Mouse (Mus musculus) stomach, embryonic 14.5 days (tissue): ENCODE results near the gene Plekhj1. TPM values are rescaled to one million over a fixed set of nuclear protein-coding genes. Genes with fewer than 3 reads are reported as not detected.

Experiments
- ATAC-seq: fragments of 200-750 bp; cut with Nextera tagmentation; 2 replicates; pipeline ENCODE4 v1.8.0; 2017; ENCODE audit warnings: low read depth, moderate TSS enrichment; ENCODE audit not compliant: insufficient number of reproducible peaks, insufficient read depth, low FRiP score
- H3K27ac ChIP-seq: fragments of 300-500 bp; sonication (generic); 2 replicates; pipeline ENCODE4 v1.5.1; 2014; ENCODE audit warnings: mild to moderate bottlenecking, low read length, moderate library complexity, mixed read lengths
- H3K27me3 ChIP-seq: fragments of 300-500 bp; sonication (generic); 2 replicates; pipeline ENCODE4 v1.6.1; 2014; ENCODE audit warnings: low read length, control low read depth, mixed read lengths; ENCODE audit not compliant: control insufficient read depth, insufficient read depth
- H3K36me3 ChIP-seq: fragments of 300-500 bp; sonication (generic); 2 replicates; pipeline ENCODE4 v1.6.1; 2014; ENCODE audit warnings: mild to moderate bottlenecking, control low read depth, low read length, moderate library complexity, mixed read lengths; ENCODE audit not compliant: control insufficient read depth, insufficient read depth
- H3K4me1 ChIP-seq: fragments of 300-500 bp; sonication (generic); 2 replicates; pipeline ENCODE4 v1.6.1; 2014; ENCODE audit warnings: low read length, control low read depth, mixed read lengths; ENCODE audit not compliant: control insufficient read depth, insufficient read depth
- H3K4me2 ChIP-seq: fragments of 300-500 bp; sonication (generic); replicated peaks from 2 replicates; pipeline ENCODE4 v1.6.1; 2014; ENCODE audit warnings: low read depth, low read length, control low read depth
- H3K4me3 ChIP-seq: fragments of 300-500 bp; sonication (generic); 2 replicates; pipeline ENCODE4 v1.5.1; 2014; ENCODE audit warnings: low read depth, low read length, control low read depth
- H3K9ac ChIP-seq: fragments of 300-500 bp; sonication (generic); replicated peaks from 2 replicates; pipeline ENCODE4 v1.6.1; 2014; ENCODE audit warnings: low read depth, mild to moderate bottlenecking, control low read depth, low read length, moderate library complexity, mixed read lengths
- H3K9me3 ChIP-seq: fragments of 300-500 bp; sonication (generic); 2 replicates; pipeline ENCODE4 v1.6.1; 2016; ENCODE audit warnings: low read depth, low read length, control low read depth; ENCODE audit not compliant: control insufficient read depth
- WGBS: fragments of 180-500 bp; shearing (Covaris S2); extraction: QIAGEN DNeasy Blood & Tissue Kit; methylation state at CpG from one replicate; pipeline ENCODE4 v1.1.7; 2014; 5-methylcytosine and 5-hydroxymethylcytosine counted together
- polyA plus RNA-seq: library from polyadenylated mRNA; unstranded; fragments of >200 nt; fragmentation: Nextera tagmentation; extraction: Ambion mirVana; gene quantifications from 2 replicates; pipeline ENCODE4 v1.2.1, GENCODE M21; 2014

Plekhj1 gene
- polyA plus RNA-seq, 1 experiment from 2014 or later, result 116 TPM

DNA sequence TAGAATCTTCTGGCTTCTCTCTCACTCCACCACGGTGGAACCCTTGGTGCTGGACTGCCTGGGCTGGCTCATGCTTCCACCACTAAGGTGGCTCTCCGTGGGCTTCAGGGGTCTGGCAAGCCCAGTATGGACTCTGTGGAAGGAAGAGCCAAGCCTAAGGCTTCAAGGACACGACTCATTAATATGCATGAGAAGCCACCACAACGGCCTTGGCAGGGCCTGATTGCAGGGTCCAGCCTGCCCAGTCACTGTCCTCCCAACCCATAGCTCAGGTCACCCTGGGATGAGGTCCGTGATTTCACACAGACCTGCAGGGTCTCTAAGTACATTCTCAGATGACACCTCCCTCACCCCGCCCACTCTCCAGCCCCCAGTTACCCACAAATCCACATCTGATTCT is 41.4 kb upstream of the Plekhj1 start:
- Histone ChIP-seq H3K36me3 (no peaks in the 10 kb centered on the region), H3K27ac (no peak overlapping the region), H3K9me3 (peaks cover under 1% of the 10 kb centered on the region; the same call in 1 of the 2 replicates), H3K4me3 (no peak overlapping the region), H3K9ac (no peak overlapping the region), H3K4me2 (no peak overlapping the region), H3K4me1 (peaks cover 7% of the 10 kb centered on the region; the same call in 1 of the 2 replicates), H3K27me3 (peaks cover 46% of the 10 kb centered on the region)
- no peak for ATAC-seq
- WGBS, result 66% methylated on average over 6 of the region's 6 CpGs

DNA sequence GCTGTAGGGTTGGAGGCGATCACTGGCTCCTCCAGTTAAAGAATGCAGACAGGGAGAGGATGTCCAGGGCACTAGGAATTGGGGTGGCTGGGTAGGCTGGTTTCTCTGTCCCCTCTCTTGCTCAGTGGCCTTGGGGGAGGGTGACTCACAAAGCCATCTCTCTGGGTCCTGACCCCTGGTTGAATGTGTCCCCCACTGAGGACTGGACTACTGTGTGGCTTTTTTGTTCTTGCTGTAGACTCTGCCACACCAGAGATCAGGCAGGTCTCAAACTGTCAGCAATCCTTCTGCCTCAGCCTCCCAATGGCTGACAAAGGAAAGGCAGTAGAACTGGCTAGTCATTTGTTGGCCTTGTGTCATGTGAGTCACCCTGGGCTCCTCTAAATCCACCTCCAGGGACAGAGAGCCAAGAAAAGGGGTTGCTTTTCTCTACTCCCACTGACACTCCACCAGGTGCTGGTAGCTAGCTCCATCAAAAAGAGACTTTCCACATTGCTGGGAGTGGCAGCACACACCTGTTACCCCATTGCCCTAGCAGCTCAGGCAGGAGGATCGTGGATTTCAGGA is 40.0 kb upstream of the Plekhj1 start:
- Histone ChIP-seq H3K9me3 (peaks cover 5% of the 10 kb centered on the region; the same call in 1 of the 2 replicates), H3K9ac (no peak overlapping the region), H3K4me1 (peaks cover 4% of the 10 kb centered on the region; the same call in 1 of the 2 replicates), H3K4me2 (no peak overlapping the region), H3K4me3 (no peak overlapping the region), H3K27ac (no peak overlapping the region), H3K36me3 (no peaks in the 10 kb centered on the region), H3K27me3 (peaks cover 38% of the 10 kb centered on the region)
- ATAC-seq, result no peak
- 65% methylated on average over 2 of the region's 2 CpGs for WGBS

DNA sequence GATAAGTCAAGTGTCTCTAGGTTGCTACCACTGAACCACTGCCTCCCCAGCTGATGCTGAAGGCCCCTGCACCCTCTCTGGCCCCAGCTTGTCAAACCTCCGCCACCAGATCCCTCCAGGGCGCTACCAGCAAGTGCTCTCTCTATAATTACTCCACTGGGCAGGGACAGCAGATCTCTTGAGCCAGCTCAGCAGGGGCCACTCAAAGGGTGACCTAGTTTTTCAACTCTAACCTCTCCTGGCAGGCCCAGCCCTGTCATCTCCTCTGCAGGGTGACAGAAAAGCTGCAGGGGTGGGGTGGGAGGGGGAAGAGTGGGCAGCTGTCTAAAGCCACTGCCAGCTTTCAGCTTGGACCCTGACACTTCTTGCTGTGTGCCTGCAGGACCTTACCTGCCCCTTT is 39.4 kb upstream of the Plekhj1 start:
- no peaks in the 10 kb centered on the region for H3K36me3 ChIP-seq
- no peak overlapping the region for H3K9ac ChIP-seq
- no peak overlapping the region for H3K4me2 ChIP-seq
- H3K27ac ChIP-seq, result no peak overlapping the region
- peaks cover 3% of the 10 kb centered on the region; the same call in 1 of the 2 replicates for H3K4me1 ChIP-seq
- H3K4me3 ChIP-seq, result no peak overlapping the region
- peaks cover 5% of the 10 kb centered on the region; the same call in 1 of the 2 replicates for H3K9me3 ChIP-seq
- no peak for ATAC-seq
- WGBS, result 24% methylated on average over 2 of the region's 2 CpGs
- peaks cover 32% of the 10 kb centered on the region for H3K27me3 ChIP-seq

DNA sequence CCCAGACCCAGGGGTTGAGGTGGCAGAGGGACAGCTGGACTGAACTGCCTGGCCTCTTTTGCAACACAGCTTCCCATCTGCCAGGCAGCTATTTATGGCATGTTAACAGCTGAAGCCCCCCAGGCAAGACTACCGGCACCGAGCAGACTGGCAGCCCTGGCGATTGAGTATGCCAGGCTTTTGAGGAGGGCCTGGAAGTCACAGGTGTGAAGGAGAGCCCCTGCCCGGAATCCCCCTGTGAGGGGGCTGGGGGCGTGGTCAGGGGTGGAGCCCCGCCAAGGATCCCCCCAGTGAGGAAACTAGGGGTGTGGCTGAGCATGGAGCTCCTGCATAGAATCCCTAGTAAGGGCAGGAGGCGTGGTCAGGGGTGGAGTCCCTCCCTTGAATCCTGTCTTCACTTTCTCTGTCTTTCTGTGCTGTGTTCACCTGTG is 38.5 kb upstream of the Plekhj1 start:
- H3K4me1 ChIP-seq, result peaks cover 3% of the 10 kb centered on the region; the same call in 1 of the 2 replicates
- H3K27ac ChIP-seq, result no peak overlapping the region
- H3K4me3 ChIP-seq, result no peak overlapping the region
- no peak overlapping the region for H3K9ac ChIP-seq
- H3K9me3 ChIP-seq, result peaks cover 5% of the 10 kb centered on the region; the same call in 1 of the 2 replicates
- H3K4me2 ChIP-seq, result no peak overlapping the region
- no peak; the same call in 1 of the 2 replicates for ATAC-seq
- H3K27me3 ChIP-seq, result peaks cover 24% of the 10 kb centered on the region
- WGBS, result 50% methylated on average over 7 of the region's 7 CpGs
- H3K36me3 ChIP-seq, result no peaks in the 10 kb centered on the region

DNA sequence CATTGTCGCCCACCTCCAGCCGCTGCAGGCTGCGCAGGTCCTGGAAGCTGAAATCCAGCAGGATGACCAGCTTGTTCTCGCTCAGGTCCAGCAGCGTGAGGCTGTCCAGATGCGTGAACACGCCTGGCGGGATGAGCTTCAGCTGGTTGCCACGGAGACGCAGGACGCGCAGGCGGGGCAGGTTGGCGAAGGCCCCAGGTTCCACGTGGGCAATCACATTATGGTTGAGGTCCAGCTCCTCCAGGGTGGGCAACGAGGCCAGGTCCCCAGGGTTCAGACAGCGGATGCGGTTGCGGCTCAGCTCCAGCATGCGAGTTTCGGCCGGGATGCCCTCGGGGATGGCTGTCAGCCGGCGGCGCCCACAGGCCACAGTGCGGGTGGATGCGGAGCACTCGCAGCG is 37.2 kb upstream of the Plekhj1 start:
- WGBS, result 43% methylated on average over 30 of the region's 30 CpGs
- Histone ChIP-seq H3K4me3 (no peak overlapping the region), H3K9me3 (peaks cover 5% of the 10 kb centered on the region; the same call in 1 of the 2 replicates), H3K36me3 (no peaks in the 10 kb centered on the region), H3K4me1 (peaks cover 9% of the 10 kb centered on the region), H3K9ac (no peak overlapping the region), H3K27ac (no peak overlapping the region), H3K4me2 (0 out of 2 replicates have a peak overlapping the region, but pooled peaks have one; percentile 0), H3K27me3 (peaks cover 22% of the 10 kb centered on the region)
- no peak for ATAC-seq

DNA sequence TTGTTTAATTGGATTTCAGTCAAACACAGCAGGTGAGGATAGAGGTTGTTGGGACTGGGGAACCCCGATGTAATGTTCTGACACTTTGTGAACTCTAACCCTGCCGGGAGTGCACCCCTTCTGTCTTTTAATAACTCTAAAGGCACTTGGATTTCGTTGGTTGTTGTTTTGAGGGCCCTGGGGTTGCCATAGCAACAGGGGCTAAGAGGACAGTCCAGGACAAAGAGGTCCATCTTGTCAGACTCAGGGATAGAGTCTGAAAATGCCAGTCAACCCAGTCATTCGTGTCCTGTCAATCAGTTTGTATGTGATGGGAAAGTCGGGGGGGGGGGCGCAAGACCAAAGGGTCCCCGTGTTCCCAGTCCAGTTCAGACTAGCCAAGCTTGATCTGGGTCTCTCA is 34.4 kb upstream of the Plekhj1 start:
- Histone ChIP-seq H3K4me2 (no peak overlapping the region), H3K9ac (no peak overlapping the region), H3K27me3 (peaks cover 22% of the 10 kb centered on the region), H3K9me3 (peaks cover 5% of the 10 kb centered on the region; the same call in 1 of the 2 replicates), H3K36me3 (peaks cover 11% of the 10 kb centered on the region), H3K4me1 (peaks cover 20% of the 10 kb centered on the region), H3K4me3 (no peak overlapping the region), H3K27ac (no peak overlapping the region)
- WGBS, result 77% methylated on average over 7 of the region's 7 CpGs
- no peak for ATAC-seq

DNA sequence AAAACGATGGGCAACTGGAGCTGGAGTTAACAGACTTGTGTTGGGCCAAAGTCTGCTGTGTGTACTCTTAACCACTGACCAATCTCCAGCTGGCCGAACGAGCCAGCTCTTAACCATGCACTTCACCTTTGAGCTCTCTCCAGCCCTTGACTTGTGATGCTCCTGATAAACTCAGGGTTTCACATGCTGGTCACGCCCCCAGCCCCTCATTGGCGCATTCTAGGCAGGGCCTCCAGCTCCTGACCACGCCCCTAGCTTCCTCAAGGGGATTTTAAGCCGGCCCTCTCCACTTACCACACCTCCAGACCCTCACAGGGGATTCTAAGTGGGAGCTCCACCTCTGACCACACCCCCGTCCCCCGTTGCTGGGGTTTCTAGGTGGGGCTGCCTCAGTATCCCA is 32.7 kb upstream of the Plekhj1 start:
- Histone ChIP-seq H3K27me3 (peaks cover 17% of the 10 kb centered on the region), H3K27ac (no peak overlapping the region), H3K4me1 (peaks cover 24% of the 10 kb centered on the region), H3K36me3 (peaks cover 13% of the 10 kb centered on the region), H3K4me2 (no peak overlapping the region), H3K9ac (no peak overlapping the region), H3K9me3 (peaks cover 5% of the 10 kb centered on the region; the same call in 1 of the 2 replicates), H3K4me3 (no peak overlapping the region)
- 5% methylated on average over 9 of the region's 9 CpGs for WGBS
- peak; percentile 3; the same call in 1 of the 2 replicates for ATAC-seq

DNA sequence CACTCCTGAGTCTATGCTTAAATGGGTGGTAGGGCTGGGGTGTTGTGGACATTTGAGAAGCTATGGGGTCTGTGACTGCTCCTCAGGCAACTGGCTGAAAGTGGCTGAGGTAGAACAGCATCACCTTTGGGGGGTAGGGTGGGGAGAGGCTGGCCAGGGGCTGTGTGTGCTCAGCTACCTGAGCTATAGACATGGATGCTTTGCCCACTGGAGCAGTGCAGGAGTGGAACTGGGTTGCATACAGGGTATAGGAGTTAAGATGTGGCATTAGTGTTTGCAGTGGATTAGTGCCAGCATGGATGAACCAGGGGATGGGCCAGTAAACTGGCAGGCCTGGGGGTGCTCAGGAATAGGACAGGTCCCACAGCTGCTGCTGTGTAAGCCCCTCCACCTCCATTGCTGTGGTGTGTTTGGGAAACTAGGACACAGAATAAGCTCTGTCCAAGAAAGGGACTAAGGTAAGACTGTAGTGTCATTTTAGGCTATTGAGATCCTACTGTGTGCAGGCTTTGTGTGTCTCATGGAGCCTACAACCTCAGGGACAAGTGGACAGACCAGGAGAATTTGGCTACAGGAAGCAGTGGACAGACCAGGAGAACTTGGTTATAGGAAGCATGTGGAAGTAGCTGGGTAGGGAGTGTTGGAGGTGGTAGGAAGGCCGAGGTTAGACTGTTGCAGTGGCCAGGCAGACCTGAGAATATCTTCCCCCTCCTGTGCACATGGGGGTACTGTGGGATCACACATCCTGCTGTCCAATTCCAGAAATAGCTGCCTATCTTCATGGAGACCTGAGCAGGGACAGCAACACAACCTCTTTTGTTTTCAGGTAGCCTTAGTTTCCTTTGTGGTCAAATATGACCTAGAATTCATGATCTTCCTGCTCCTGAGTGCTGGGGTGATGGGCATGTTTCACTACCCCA is 31.2 kb upstream of the Plekhj1 start:
- H3K36me3 ChIP-seq, result peaks cover 13% of the 10 kb centered on the region
- WGBS, result 44% methylated on average over 1 of the region's 1 CpGs

More for the DNA sequence above, 31.2 kb upstream of the Plekhj1 start:
- Histone ChIP-seq H3K27me3 (peaks cover 4% of the 10 kb centered on the region; the same call in 1 of the 2 replicates), H3K9ac (no peak overlapping the region), H3K4me2 (no peak overlapping the region), H3K27ac (no peak overlapping the region), H3K9me3 (peaks cover 2% of the 10 kb centered on the region; the same call in 1 of the 2 replicates), H3K4me3 (no peak overlapping the region), H3K4me1 (peaks cover 21% of the 10 kb centered on the region)
- ATAC-seq, result no peak
